Mouse (Mus musculus) c-Kit-positive CD71-positive TER-119-negative erythroid progenitor cells, embryonic 14.5 days (primary cell): ENCODE results near the gene Nell2.
A peak's percentile ranks its signal among the peaks of the same experiment; 100 is the strongest.
"Not testable (repeated sequence)": the region's sequence is repeated elsewhere in the genome, so short reads cannot be mapped to it uniquely, and the experiment has no call there.

Experiments used
- DNase-seq: peaks from one replicate; pipeline ENCODE4 v3.0.0-alpha.2; 2013; ENCODE audit warnings: low read depth

The Nell2 gene

GRCm38 (mm10) chr15:95527948-95528861 is at the start of gene Nell2:
Gene Nell2, minus strand, starts transcription at chr15:95528559.
- no peak for DNase-seq

GRCm38 (mm10) chr15:95574661-95575060 is 46.3 kb upstream of the Nell2 start:
- DNase-seq: peak; percentile 21

- DNase-seq: no peak
Observed at GRCm38 (mm10) chr15:95569606-95570005, 41.2 kb upstream of the Nell2 start.

- no peak for DNase-seq
Observed at GRCm38 (mm10) chr15:95565160-95565559, 36.8 kb upstream of the Nell2 start.

GRCm38 (mm10) chr15:95561303-95561702 is 32.9 kb upstream of the Nell2 start:
- DNase-seq: no peak

- no peak for DNase-seq
Observed at GRCm38 (mm10) chr15:95550011-95550410, 21.7 kb upstream of the Nell2 start.

- DNase-seq: no peak
Observed at GRCm38 (mm10) chr15:95542632-95543031, 14.3 kb upstream of the Nell2 start.

- DNase-seq: no peak
Observed at GRCm38 (mm10) chr15:95536724-95537123, 8.4 kb upstream of the Nell2 start.

GRCm38 (mm10) chr15:95536230-95536629 is 7.9 kb upstream of the Nell2 start:
- DNase-seq: no peak

- no peak for DNase-seq
Observed at GRCm38 (mm10) chr15:95534644-95535043, 6.3 kb upstream of the Nell2 start.

- no peak for DNase-seq
Observed at GRCm38 (mm10) chr15:95527461-95527947, 855 bp downstream of the Nell2 start.

GRCm38 (mm10) chr15:95526626-95527411 is 1.5 kb downstream of the Nell2 start:
- DNase-seq: no peak

GRCm38 (mm10) chr15:95525997-95526396 is 2.4 kb downstream of the Nell2 start:
- DNase-seq: no peak

GRCm38 (mm10) chr15:95518204-95518603 is 10.2 kb downstream of the Nell2 start:
- no peak for DNase-seq

- not testable (repeated sequence) for DNase-seq
Observed at GRCm38 (mm10) chr15:95513306-95513705, 15.1 kb downstream of the Nell2 start.

GRCm38 (mm10) chr15:95495666-95496065 is 32.7 kb downstream of the Nell2 start:
- DNase-seq: no peak

- no peak for DNase-seq
Observed at GRCm38 (mm10) chr15:95495193-95495592, 33.2 kb downstream of the Nell2 start.

- DNase-seq: no peak
Observed at GRCm38 (mm10) chr15:95492201-95492600, 36.2 kb downstream of the Nell2 start.

GRCm38 (mm10) chr15:95489174-95489573 is 39.2 kb downstream of the Nell2 start:
- no peak for DNase-seq

GRCm38 (mm10) chr15:95487961-95488360 is 40.4 kb downstream of the Nell2 start:
- no peak for DNase-seq

GRCm38 (mm10) chr15:95482002-95482401 is 46.4 kb downstream of the Nell2 start:
- no peak for DNase-seq

- DNase-seq: no peak
Observed at GRCm38 (mm10) chr15:95481585-95481984, 46.8 kb downstream of the Nell2 start.

GRCm38 (mm10) chr15:95476440-95476839 is 51.9 kb downstream of the Nell2 start:
- DNase-seq: no peak
